Mouse (Mus musculus) forelimb bud, embryonic 11.5 days (tissue): ENCODE measurements at regions not wholly inside any gene's neighbourhood (a gene's known extent, or its start where the extent isn't known, plus 50 kb on each side); places are given as distances from the start of the nearest gene placed in this dataset.

ENCODE experiments used
- DNase-seq: peaks from one replicate; pipeline ENCODE4 v3.0.0-alpha.2; 2012; ENCODE audit warnings: low read depth, low spot score

- no peak for DNase-seq
Measured at GRCm38 (mm10) chr8:74639276-74639675, 233.7 kb upstream of the Isx start.

GRCm38 (mm10) chr8:74640636-74641035 is 232.3 kb upstream of the Isx start:
- DNase-seq: no peak

- DNase-seq: no peak
Measured at GRCm38 (mm10) chr8:74659950-74660349, 213.0 kb upstream of the Isx start.

GRCm38 (mm10) chr8:74688342-74688741 is 184.6 kb upstream of the Isx start:
- DNase-seq: no peak

- no peak for DNase-seq
Measured at GRCm38 (mm10) chr8:74696001-74696400, 177.0 kb upstream of the Isx start.

- peak; percentile 29 for DNase-seq
Measured at GRCm38 (mm10) chr8:74697317-74697716, 175.7 kb upstream of the Isx start.

- DNase-seq: no peak
Measured at GRCm38 (mm10) chr8:74712617-74713016, 160.4 kb upstream of the Isx start.

GRCm38 (mm10) chr8:74716030-74716429 is 156.9 kb upstream of the Isx start:
- no peak for DNase-seq

GRCm38 (mm10) chr8:74764728-74765127 is 108.2 kb upstream of the Isx start:
- no peak for DNase-seq

- DNase-seq: no peak
Measured at GRCm38 (mm10) chr8:74775549-74775948, 97.4 kb upstream of the Isx start.

GRCm38 (mm10) chr8:74781087-74781486 is 91.9 kb upstream of the Isx start:
- no peak for DNase-seq

GRCm38 (mm10) chr8:74808685-74809084 is 64.3 kb upstream of the Isx start:
- no peak for DNase-seq

GRCm38 (mm10) chr8:74810054-74810453 is 62.9 kb upstream of the Isx start:
- no peak for DNase-seq

GRCm38 (mm10) chr8:74818434-74818833 is 54.5 kb upstream of the Isx start:
- no peak for DNase-seq

GRCm38 (mm10) chr8:74820716-74821115 is 52.3 kb upstream of the Isx start:
- DNase-seq: no peak

GRCm38 (mm10) chr8:74822288-74822687 is 50.7 kb upstream of the Isx start:
- no peak for DNase-seq
